Mouse (Mus musculus) ovary, postnatal 14 days (tissue): Measurements from ENCODE around the gene Rnf212.

Source experiments
- DNase-seq: peaks from one replicate; pipeline ENCODE4 v3.0.0; 2022; ENCODE audit warnings: low spot score

Gene Rnf212

DNA sequence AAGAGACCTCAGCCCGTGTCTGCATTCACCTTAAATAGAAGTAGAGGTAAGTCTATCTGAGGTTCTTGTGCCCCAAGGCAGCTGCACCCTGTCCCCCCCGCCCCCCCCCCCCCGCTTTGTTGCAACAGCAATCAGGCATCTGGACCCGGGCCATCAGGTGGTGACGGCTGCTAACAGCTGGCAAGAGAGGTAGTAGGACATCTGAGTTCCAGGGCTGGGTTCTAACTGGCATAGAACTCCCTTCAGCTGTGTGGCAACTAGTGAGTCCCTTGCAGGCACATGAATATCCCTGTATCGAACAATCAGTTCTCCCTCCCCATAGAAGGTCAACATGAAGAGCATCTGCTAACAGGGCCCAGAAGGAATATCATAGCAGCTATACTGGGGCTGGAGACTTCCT lies 62.8 kb downstream of the Rnf212 start:
- DNase-seq, result no peak

DNA sequence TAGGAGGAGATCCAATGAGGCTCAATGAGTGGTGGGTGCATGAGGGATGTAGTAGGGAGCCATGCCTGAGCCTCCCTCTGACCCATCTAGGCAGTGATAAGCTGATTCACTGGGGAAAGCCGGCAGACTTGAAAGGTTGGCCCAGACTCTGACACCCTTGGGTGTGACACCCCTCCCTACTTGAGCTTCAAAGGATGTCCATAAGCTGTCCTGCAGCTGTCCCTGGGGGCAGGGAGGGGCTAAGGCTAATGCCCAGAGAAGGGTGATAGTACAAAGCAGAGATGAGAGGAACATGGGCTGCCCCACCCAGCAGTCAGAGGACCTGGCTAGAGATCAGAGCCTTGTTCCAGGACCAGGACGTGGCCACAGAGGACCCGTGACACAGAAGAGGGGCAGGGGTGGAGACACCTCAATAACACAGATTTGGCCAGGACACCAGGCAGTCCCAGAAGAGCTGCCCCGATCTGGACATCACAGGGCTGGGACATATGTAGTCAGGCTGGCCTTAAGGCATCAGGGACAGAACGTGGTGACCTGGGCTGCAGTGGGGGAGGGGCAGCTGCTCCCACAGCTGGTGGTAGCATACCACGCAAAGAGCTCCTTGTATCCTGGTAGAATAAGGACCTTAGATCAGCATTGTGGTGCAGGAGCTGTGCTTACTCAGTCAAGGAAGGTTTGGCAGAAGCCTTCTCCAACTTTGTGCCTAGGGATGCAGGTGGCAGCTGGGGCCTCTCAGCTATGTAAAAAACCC lies 65.6 kb downstream of the Rnf212 start:
- no peak for DNase-seq

DNA sequence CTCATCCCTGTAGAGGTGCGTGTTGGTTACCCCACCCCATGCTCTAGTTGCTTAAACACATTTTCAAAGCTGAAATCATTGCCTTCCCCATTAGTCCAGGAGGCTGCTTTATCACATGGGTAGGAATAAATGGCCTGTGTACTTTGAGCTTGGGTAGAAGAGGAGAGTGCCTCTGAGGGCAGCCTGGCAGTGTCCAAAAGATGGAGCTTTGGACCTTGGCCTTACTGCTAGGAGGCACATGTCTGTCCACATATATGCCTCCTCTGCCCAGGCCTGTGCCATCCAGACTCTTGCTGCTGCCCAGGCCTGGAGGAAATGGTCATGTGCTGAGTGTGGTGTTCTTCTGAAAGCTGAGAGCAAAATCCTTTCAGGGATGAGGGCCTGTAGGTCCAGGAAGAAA lies 66.4 kb downstream of the Rnf212 start:
- no peak for DNase-seq

DNA sequence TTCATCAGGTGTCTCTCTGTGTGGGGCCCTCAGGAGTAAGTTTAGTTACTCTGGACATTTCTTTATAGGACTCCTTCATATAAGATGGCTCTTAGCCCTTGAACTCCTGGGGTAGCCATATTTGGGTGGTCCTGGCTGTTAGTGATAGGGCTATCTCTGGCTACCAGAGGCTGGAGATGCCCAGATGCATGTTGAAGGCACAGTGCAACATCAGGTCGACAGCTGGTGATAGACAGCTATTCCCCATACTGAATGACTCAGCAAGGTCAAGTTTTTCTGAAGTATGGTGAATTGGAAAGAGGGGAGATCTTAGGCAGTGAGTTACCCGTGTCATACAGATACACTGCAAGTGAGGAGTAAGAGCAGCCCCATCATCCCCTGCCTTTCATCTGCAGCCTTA lies 67.0 kb downstream of the Rnf212 start:
- no peak for DNase-seq

DNA sequence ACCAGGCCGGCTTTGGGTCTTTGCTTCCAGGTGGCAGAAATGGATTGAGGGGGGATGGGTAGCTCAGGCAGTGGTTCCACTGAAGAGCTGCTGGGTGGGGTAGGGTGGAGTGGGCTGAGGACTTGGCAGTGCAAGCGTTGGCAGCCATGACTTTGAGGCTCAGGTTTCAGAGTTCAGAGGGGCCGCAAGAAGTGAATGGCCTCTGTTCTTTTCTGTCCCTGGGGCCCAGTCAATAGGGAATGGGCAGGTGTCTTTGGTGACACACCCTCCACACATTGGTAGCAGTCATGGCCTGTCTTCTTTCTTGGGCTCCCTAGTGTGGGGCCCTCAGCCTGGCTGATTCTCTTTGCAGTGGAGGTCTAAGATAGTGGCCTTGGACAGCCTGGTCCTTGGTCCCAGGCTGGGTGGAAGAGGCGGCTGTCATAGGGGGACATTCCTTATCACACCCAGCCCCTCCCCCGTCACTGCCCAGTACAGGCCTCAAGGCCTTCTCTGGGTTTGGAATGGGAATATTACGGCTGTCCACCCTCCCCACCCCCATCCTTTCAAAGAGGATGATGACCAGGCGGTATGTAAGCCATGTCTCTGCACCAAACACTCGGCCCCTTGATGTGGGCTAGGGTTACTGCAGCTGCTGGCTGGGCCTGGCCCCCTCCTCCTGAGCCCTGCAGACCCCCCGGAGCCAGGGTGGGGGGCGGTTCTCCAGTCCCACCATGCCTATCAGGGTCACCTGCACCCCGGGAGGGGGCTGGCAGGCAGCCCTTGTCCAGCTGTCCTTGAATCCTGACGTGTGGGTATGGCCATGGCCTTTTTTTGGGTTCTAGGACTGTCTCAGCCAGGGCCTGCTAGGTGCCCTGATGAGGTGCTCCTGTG lies 70.8 kb downstream of the Rnf212 start:
- no peak for DNase-seq

DNA sequence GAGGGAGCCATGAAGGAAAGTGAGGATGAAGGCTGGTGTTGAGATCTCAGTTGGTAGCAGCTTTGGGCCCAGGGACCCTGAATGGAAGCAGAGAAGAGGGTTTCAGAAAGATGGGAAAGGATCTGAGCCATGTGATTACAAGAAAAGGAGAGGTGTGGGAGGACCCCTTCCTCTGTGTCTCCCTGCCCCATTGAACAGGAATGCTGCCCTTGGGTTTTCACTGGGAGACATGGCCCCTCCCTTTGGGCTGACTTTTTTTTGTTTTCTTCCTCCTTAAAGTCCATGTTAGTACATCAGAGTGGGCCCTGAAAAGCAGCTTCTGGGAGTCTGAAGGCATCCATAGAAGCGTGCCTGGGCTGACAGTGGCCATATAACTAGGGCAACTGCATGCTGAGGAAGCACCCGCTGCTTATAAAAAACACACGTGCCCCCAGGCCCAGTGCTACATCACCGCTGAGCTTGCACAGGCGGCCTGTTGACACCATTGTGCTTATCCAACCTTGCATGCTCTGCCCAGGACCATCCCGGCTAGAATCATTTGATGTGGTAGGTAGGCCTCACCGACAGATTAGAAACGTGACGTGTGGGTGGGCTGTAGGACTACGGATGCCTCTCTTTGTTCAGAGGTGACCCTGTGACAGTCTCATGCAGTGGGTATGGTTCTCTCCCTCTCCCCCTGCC lies 73.3 kb downstream of the Rnf212 start:
- DNase-seq, result no peak

DNA sequence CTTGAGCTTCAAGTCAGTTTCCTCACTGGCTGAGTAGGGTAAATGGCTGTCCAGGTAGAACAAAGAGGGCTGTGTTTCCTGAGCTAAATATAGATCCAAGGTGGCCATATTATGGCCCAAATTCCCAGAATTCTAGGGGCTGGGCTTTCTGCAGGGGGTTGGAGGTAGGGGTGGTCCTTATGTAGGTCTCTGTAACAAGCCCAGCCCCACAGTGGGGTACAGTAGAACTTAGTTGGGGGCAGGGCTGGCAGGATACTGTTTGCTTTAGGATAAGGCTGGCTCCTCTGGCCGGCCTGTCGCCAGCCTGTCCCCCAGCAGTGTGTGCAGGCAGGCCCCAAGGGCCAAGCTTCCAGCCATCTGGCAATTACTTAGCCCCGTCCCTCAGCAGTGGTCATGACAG lies 74.4 kb downstream of the Rnf212 start:
- DNase-seq, result no peak

DNA sequence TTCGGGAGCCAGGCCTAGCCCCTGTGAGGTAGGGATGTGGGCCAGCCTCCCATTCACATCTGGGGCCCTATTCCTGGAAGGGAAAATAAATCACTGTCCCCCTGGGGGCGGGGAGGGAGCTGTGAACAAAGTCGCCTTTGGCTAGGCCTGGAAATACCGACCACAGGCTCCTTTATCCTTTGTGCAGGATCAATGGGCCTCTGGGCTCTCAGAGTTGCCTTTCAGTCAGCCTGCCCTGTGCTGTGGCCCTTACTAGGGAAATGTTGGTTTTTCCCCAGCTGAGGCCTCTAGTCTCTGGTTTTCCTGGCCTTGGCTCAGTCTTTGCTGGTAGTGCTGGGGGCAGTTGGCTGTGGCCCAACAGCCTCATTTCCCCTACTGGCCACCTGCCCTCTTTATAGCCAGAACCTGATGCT lies 77.4 kb downstream of the Rnf212 start:
- DNase-seq, result no peak

DNA sequence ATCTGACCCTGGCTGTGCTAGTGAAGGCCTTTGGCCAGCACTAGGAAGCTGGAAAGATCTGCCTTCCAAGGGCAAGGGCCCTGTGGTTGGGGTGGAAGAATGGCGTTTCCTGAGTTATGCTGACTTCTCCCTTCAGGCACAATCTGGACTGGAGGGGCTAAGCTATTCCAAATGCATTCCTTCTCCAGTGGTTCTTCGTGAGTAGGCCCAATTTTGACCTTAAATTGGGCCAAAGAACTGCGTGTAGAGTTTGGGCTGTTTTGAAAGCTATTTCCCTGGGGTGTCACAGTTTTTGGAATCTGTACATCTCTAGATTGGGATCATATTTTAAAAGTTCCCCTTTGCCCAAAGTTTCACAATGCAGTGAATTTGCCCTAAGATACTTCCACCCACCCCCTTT lies 78.2 kb downstream of the Rnf212 start:
- DNase-seq, result no peak

DNA sequence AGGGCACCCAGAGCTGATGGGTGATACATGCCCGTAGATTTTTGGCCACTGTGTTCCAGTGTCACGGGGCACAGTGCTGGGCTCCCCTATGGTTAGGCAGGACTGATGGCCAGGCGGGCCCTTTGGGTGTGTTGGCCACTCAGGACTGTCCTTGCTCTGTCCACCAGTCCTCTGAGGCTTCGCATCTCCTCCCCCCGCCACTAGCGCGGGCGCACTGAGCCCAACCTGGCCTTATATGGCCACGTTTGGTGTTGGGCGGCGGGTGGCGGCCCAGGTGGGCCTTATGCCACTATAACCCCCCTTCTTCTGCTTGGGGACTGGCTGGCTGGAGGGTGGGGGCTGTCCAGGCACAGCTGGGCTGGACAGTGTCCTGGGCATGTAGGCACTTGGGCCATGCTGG lies 78.9 kb downstream of the Rnf212 start:
- no peak for DNase-seq

- peak; percentile 32 for DNase-seq
These were observed 80.2 kb downstream of the Rnf212 start for GRCm38 (mm10) chr5:108694352-108695261.

DNA sequence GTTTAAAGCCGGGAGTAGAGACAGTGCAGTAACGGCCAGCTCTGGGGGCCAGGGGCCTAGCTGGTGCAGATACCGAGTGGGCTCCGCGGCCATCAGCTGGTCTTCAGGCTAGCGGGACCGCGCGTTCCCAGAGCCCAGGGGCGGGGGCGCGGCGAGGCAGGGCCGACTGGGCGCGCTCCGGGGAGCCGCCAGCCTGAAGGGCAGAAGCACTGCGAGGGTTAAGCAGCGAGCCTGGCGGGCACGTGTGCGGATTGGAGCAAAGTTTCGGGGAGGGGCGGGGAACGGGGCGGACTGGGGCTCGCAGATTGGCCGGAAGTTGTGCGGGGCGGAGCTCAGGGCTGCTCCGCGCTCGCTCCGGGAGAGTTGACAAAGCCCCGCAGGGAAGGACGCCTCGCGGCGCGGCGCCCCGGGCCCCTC lies 80.9 kb downstream of the Rnf212 start:
- DNase-seq, result peak; percentile 77

DNA sequence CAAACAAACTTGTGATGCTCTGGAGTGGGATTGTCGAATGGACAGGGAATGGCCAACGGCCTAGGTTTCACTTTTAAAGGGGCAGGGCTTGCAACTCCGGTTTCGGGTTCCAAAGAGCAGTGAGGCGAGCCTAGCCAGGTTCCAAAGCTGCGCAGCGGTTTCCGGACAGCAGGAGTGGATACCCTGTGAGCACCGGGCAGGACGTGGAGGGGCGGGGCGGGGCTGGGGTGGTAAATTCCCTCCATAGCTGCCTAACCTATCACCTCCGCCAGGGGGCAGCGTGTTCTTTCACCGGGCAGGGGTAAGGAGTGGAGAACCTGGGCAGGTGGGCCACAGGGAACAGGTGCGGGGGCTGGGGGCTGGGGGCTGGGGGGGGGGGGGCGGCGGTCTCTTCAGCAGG lies 82.5 kb downstream of the Rnf212 start, which contains the start of gene Fgfrl1:
Gene Fgfrl1 (plus strand): TSS at position 112 of the 400 bp plus-strand sequence.
- DNase-seq, result peak; percentile 49

DNA sequence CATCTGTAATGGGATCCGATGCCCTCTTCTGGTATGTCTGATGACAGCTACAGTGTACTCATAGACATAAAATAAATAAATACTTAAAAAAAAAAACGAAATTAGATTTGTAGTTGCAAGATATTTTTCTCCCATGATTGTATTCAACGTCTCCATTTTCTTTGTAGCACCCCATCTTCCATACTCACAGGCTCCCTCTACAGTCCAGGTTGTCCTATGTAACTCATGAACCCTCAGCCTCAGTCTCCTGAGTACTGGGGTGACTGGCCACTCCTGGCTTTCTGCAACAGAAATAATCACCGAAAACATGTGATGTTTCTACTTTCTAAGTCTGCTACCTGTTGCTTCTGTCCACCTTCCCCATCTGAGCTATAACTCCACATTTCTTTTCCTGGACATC lies 83.6 kb downstream of the Rnf212 start:
- DNase-seq, result no peak

- no peak for DNase-seq
These were observed 85.7 kb downstream of the Rnf212 start for GRCm38 (mm10) chr5:108689091-108689490.

DNA sequence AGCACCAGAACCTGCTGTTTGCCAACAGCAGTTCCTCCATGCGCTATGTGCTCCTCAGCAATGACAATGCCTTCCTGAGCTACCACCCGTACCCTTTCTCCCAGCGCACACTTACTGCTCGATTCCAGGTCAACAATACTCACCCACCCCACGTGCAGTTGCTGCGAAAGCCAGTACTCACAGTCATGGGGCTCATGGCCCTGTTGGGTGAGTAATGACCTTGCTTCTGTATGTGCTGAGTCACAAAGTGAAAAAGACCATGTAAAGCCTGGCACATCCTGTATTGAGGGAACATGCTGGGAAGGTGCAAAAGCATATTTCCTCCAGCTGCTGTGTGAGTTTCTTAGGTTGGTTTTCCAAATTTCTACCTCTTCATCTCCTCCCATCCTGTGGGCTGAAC lies 93.9 kb downstream of the Rnf212 start:
- DNase-seq, result no peak

GRCm38 (mm10) chr5:108679909-108680308 lies 94.9 kb downstream of the Rnf212 start:
- DNase-seq, result no peak
